Mouse (Mus musculus) lung, postnatal 14 days (tissue): Measurements from ENCODE around the gene C030005K15Rik.
"Not testable (repeated sequence)": the region's sequence is repeated elsewhere in the genome, so short reads cannot be mapped to it uniquely, and the experiment has no call there.

Experiments used
- DNase-seq: peaks from one replicate; pipeline ENCODE4 v3.0.0; 2021

Gene C030005K15Rik

GRCm38 (mm10) chr10:97726655-97727054 is at the start of gene C030005K15Rik:
Gene C030005K15Rik, minus strand, starts transcription at chr10:97726755.
- not testable (repeated sequence) for DNase-seq

- no peak for DNase-seq
Observed at GRCm38 (mm10) chr10:97768171-97768749, 41.7 kb upstream of the C030005K15Rik start.

GRCm38 (mm10) chr10:97753821-97754220 is 27.3 kb upstream of the C030005K15Rik start:
- DNase-seq, result no peak

- no peak for DNase-seq
Observed at GRCm38 (mm10) chr10:97747231-97747630, 20.7 kb upstream of the C030005K15Rik start.

- DNase-seq, result no peak
Observed at GRCm38 (mm10) chr10:97725929-97726328, 626 bp downstream of the C030005K15Rik start.

GRCm38 (mm10) chr10:97722709-97723108 is 3.8 kb downstream of the C030005K15Rik start:
- DNase-seq, result no peak

- no peak for DNase-seq
Observed at GRCm38 (mm10) chr10:97720625-97721024, 5.9 kb downstream of the C030005K15Rik start.

- DNase-seq, result no peak
Observed at GRCm38 (mm10) chr10:97718021-97718420, 8.5 kb downstream of the C030005K15Rik start.

GRCm38 (mm10) chr10:97717233-97717632 is 9.3 kb downstream of the C030005K15Rik start:
- no peak for DNase-seq

- DNase-seq, result no peak
Observed at GRCm38 (mm10) chr10:97715289-97715906, 11.2 kb downstream of the C030005K15Rik start.

GRCm38 (mm10) chr10:97714584-97714983 is 12.0 kb downstream of the C030005K15Rik start:
- DNase-seq, result no peak

- DNase-seq, result peak; percentile 48
Observed at GRCm38 (mm10) chr10:97712687-97713086, 13.9 kb downstream of the C030005K15Rik start.

GRCm38 (mm10) chr10:97704562-97704961 is 22.0 kb downstream of the C030005K15Rik start:
- peak; percentile 64 for DNase-seq

GRCm38 (mm10) chr10:97702321-97702720 is 24.2 kb downstream of the C030005K15Rik start:
- DNase-seq, result no peak

- DNase-seq, result no peak
Observed at GRCm38 (mm10) chr10:97693398-97694135, 33.0 kb downstream of the C030005K15Rik start.

- no peak for DNase-seq
Observed at GRCm38 (mm10) chr10:97692913-97693312, 33.6 kb downstream of the C030005K15Rik start, which contains the start of gene Ccer1. Gene Ccer1, plus strand, starts transcription at chr10:97693059.

- DNase-seq, result no peak
Observed at GRCm38 (mm10) chr10:97689425-97689824, 37.1 kb downstream of the C030005K15Rik start.

GRCm38 (mm10) chr10:97687198-97687597 is 39.4 kb downstream of the C030005K15Rik start:
- no peak for DNase-seq

GRCm38 (mm10) chr10:97682981-97683380 is 43.6 kb downstream of the C030005K15Rik start:
- DNase-seq, result no peak
